Mouse (Mus musculus): ENCODE results near the gene Lmna.

- TF ChIP-seq CTCF (IDR thresholded peaks at IDR 0.05; ENCODE audit: extremely low read depth, insufficient read length, insufficient replicate concordance, low read depth, low read length) (no peak), POLR2A (IDR thresholded peaks at IDR 0.05; ENCODE audit: low read depth, low read length) (no peak)
Measured at GRCm38 (mm10) chr3:88479163-88479562, 30.6 kb downstream of the Lmna start.

Measured in small intestine, adult 2 months (tissue).